Mouse (Mus musculus): ENCODE measurements at regions not wholly inside any gene's neighbourhood (a gene's known extent, or its start where the extent isn't known, plus 50 kb on each side); places are given as distances from the start of the nearest gene placed in this dataset.

DNA sequence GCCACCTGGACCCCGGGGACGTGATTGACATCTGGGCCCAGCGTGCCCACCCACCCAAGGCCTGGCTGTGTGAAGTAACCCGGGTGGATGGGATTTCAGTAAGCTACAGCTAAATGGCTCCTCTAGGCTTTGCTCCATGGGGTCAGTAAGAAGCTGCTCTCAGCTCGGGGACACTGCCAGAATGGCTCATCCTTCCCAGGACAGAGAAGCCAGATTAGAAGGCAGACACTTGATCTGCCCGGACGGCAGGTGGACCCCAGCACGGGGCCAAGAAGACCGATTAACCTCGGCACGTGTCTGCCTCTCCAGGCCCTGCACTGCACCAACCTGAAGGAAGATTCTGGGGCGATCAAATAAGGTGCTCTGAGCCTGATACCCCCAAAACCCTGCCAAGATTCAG is 63.5 kb upstream of the 1700021F07Rik start:
- Histone ChIP-seq H3K27ac (replicated peaks) (no peak overlapping the region), H3K4me1 (no peaks in the 10 kb centered on the region), H3K9me3 (replicated peaks) (no peaks in the 10 kb centered on the region; the same call in 1 of the 2 replicates), H3K9ac (replicated peaks) (no peak overlapping the region), H3K27me3 (replicated peaks) (no peaks in the 10 kb centered on the region), H3K4me2 (no peak overlapping the region), H3K4me3 (replicated peaks) (no peak overlapping the region), H3K36me3 (no peaks in the 10 kb centered on the region)
- 91% methylated on average over 12 of the region's 12 CpGs for WGBS
- no peak for ATAC-seq (ENCODE audit: low FRiP score)

DNA sequence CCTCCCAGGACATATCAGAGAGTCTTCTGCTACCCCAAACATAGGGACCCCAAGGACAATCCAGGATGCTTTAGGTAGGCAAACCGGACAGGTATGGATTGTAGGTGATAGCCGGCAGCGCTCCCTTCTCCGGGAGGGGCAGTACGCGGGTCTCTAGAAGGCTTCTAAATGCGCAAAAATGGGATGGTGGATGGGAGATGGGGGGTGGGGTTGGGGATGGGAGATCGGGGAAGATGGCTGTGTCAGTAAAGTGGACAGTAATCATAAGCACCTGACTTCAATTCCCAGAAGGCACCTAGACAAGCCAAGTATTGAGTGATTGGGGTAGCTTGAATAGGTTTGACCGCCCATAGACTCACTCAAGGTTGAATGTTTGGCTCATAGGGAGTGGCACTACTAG is 59.1 kb upstream of the 1700021F07Rik start:
- no peak for ATAC-seq (ENCODE audit: low FRiP score)

DNA sequence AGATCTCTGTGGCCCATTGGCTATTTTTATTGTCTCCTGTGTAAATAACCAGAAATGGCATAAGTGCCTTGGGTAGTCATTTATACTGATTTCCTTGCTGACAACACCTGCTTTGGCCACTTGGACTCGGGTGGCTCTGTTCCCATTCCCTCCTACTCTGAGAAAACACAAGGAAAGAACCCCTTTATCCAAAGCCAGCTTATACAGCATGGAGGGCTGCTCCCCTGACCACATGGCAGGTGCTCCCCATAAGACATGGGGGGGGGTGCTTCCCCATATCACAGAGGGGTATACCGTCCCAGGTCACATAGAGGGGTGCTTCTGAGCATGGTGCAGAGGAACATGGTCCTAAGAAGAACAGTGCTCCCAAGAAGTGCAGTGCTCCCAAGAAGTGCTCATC is 57.8 kb upstream of the 1700021F07Rik start:
- H3K4me3 ChIP-seq (replicated peaks), result no peak overlapping the region
- no peaks in the 10 kb centered on the region for H3K4me1 ChIP-seq
- H3K9me3 ChIP-seq (replicated peaks), result no peaks in the 10 kb centered on the region; the same call in 1 of the 2 replicates
- no peak for ATAC-seq (ENCODE audit: low FRiP score)
- H3K4me2 ChIP-seq, result no peak overlapping the region
- no peak overlapping the region for H3K27ac ChIP-seq (replicated peaks)
- WGBS, result 88% methylated on average over 2 of the region's 2 CpGs
- no peaks in the 10 kb centered on the region for H3K36me3 ChIP-seq
- H3K27me3 ChIP-seq (replicated peaks), result no peaks in the 10 kb centered on the region
- H3K9ac ChIP-seq (replicated peaks), result no peak overlapping the region

More for the DNA sequence above, 59.1 kb upstream of the 1700021F07Rik start:
- Histone ChIP-seq H3K9ac (replicated peaks) (no peak overlapping the region), H3K4me3 (replicated peaks) (no peak overlapping the region), H3K4me1 (no peaks in the 10 kb centered on the region), H3K36me3 (no peaks in the 10 kb centered on the region), H3K27me3 (replicated peaks) (no peaks in the 10 kb centered on the region), H3K9me3 (replicated peaks) (no peaks in the 10 kb centered on the region; the same call in 1 of the 2 replicates), H3K27ac (replicated peaks) (no peak overlapping the region), H3K4me2 (no peak overlapping the region)
- WGBS, result 94% methylated on average over 9 of the region's 9 CpGs

DNA sequence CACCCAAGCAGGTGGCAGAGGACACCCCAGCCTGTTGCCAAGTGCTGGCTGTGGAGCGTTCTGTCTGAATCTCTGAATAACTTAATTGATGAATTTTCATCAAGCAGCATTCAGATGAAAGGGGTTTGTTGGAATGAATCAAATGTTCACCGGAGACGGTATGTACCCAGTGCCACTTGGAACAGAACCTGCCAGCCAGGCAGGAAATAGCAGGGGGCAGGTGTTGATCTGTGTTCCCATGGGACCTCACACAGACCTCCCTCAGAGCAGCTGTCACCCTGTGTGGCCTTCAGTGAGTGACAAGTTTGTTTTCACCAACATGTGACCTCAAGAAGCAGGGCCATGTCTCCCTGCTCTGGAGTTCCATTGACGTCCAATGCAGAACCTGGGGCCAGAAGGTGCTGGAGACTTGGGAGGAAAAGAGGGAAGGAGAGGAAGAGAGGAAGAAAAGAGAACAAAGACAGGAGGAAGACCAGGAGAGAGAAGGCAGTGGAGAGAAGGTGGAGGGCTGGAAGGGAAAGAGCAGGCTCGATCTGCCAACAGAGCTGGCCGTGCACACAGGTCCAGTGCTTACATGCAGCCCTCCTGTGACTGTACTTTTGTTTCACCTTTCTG is 57.3 kb upstream of the 1700021F07Rik start:
- WGBS, result 73% methylated on average over 6 of the region's 6 CpGs
- H3K9me3 ChIP-seq (replicated peaks), result no peaks in the 10 kb centered on the region; the same call in 1 of the 2 replicates
- H3K4me3 ChIP-seq (replicated peaks), result no peak overlapping the region
- ATAC-seq (ENCODE audit: low FRiP score), result no peak
- H3K36me3 ChIP-seq, result no peaks in the 10 kb centered on the region
- no peak overlapping the region for H3K27ac ChIP-seq (replicated peaks)
- H3K4me1 ChIP-seq, result no peaks in the 10 kb centered on the region
- H3K27me3 ChIP-seq (replicated peaks), result no peaks in the 10 kb centered on the region
- no peak overlapping the region for H3K4me2 ChIP-seq
- no peak overlapping the region for H3K9ac ChIP-seq (replicated peaks)

DNA sequence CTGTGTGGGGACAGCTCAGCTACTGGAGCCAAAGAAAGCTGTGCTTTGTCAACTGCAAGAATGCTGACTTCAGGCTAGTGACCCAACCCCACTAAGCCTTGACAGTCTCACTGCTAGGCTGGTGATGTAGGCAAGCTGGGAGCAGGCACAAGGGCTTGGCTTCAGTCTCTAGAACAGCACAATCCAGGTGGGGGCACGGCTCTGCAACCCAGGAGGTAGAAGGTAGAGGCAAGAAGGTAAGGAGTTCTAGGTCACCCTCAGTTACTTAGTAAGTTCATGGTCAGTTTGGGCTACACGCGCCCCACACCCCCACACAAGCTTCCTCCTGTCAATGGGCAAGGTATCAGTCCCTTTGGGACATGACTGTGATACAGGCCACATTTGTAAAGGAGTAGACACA is 54.2 kb upstream of the 1700021F07Rik start:
- Histone ChIP-seq H3K27me3 (replicated peaks) (no peaks in the 10 kb centered on the region), H3K4me1 (no peaks in the 10 kb centered on the region), H3K9ac (replicated peaks) (no peak overlapping the region), H3K9me3 (replicated peaks) (no peaks in the 10 kb centered on the region), H3K4me2 (no peak overlapping the region), H3K36me3 (no peaks in the 10 kb centered on the region), H3K27ac (replicated peaks) (no peak overlapping the region), H3K4me3 (replicated peaks) (no peak overlapping the region)
- 87% methylated on average over 3 of the region's 3 CpGs for WGBS
- ATAC-seq (ENCODE audit: low FRiP score), result no peak

DNA sequence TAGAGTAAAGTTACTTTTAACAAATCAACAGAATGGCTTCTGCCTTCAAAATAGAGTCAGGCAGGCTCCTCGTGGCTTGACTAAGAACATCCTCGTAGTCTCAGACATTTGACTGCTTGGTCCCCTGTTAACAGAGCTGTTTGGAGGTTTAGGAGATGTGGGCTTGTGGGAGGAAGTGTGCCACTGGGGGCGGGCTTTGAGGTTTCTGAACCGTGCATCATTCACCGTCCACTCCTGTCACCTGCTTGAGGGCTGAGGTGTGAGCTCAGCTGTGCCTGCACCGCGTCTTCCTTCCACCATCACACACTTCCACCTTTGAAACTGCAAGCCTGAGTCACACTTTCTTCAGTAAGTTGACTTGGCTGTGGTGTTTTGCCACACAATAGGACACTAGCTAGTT is 52.6 kb upstream of the 1700021F07Rik start:
- 83% methylated on average over 7 of the region's 7 CpGs for whole genome bisulfite sequencing
- H3K4me1 ChIP-seq, result no peaks in the 10 kb centered on the region
- no peak overlapping the region for H3K27ac ChIP-seq (replicated peaks)
- no peak for ATAC-seq (ENCODE audit: low FRiP score)
- no peaks in the 10 kb centered on the region for H3K36me3 ChIP-seq
- no peaks in the 10 kb centered on the region for H3K9me3 ChIP-seq (replicated peaks)
- no peak overlapping the region for H3K4me3 ChIP-seq (replicated peaks)
- H3K4me2 ChIP-seq, result no peak overlapping the region
- no peak overlapping the region for H3K9ac ChIP-seq (replicated peaks)
- H3K27me3 ChIP-seq (replicated peaks), result no peaks in the 10 kb centered on the region
